Mouse (Mus musculus): ENCODE data around the gene Syt7. TPM values are rescaled to one million over a fixed set of nuclear protein-coding genes. Genes with fewer than 3 reads are reported as not detected.

The Syt7 gene
- polyA plus RNA-seq (2012; rRNA removed) (5.0 and 5.5 TPM in 2 replicates), polyA plus RNA-seq (2014; fragmentation: Nextera tagmentation; extraction: Ambion mirVana) (2.0 and 2.2 TPM in 2 replicates)

DNA sequence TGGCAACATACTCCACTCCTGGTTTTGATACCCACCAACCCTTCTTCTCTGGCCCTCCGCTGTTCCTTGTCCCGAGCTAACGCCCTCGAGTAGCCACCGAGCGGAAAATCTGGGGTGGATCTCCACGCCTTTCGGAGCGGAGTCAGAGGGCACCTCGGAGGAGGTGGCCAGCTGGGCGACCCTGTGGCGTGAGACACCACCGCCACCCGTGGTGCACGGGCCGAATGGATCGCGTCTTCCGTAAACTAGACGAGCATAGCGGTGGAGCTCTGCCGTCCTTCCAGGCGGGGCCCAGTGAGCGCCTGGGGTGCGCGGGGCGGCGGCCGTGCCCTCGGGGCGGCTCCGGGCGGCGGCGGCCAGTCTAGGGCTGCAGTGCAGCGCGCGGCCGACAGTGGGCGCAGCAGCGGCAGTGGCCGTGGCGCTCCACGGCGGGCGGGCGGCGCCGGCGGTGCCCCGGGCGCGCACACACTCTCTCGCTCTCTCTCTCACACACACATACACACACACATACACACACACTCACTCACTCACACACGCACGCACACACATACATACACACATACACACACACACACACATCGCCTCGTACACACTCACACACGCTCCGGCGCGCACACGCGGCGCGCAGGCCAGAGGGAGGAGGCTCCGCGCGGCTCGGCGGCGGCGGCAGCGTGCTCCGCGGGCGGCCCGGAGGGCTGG lies at the start of gene Syt7:
TSS of gene Syt7 (plus strand) at position 476 of the 699 bp plus-strand sequence.
- H3K4me1 ChIP-seq (ENCODE audit: control insufficient read depth, insufficient read depth, low read length) = peaks cover 10% of the 10 kb centered on the region
- ATAC-seq (ENCODE audit: low FRiP score, low read depth) = peak; percentile 88
- H3K4me3 ChIP-seq (replicated peaks; ENCODE audit: low read length) = peak within 1 kb of the TSS; percentile 56
- DNase-seq (ENCODE audit: low spot score) = peak; percentile 84
- H3K9me3 ChIP-seq (ENCODE audit: control insufficient read depth, low read length) = no peaks in the 10 kb centered on the region
- no peaks in the 10 kb centered on the region for H3K36me3 ChIP-seq (ENCODE audit: control insufficient read depth, insufficient read depth, low read length)
- no peak for TF ChIP-seq POLR2A (IDR thresholded peaks at IDR 0.05; ENCODE audit: borderline replicate concordance, extremely low read depth, insufficient read depth, insufficient read length)
- peaks cover 31% of the 10 kb centered on the region for H3K27me3 ChIP-seq (ENCODE audit: control insufficient read depth, insufficient read depth, low read length)
- 0% methylated on average over 57 of the region's 78 CpGs for WGBS
- H3K9ac ChIP-seq (ENCODE audit: low read depth, low read length, severe bottlenecking) = peak within 1 kb of the TSS; percentile 61
- peak within 1 kb of the TSS; percentile 93 for H3K4me2 ChIP-seq (replicated peaks; ENCODE audit: low read depth, low read length, severe bottlenecking)
- H3K27ac ChIP-seq (replicated peaks; ENCODE audit: low read depth, low read length) = no peak within 1 kb of the TSS

DNA sequence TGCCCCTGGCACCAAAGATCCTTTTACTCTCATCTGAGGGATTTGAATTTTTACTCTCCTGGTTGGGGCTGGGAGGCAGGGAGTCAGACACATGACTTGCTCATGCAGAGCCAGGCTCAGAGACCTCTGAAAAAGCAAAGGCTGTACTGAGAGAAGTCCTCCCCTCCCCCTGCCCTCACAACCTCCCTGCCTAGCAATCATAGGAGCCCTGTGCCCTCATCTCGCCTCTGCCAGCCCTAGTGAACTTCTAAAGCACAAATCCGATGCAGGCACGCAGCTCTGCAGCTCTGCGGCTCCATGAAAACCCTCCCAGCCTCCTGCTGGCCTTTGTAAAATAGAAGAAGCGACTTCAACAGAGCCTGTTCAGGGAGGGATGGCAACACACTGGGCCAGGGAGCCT lies 49.6 kb upstream of the Syt7 start:
- peaks cover 7% of the 10 kb centered on the region for H3K4me1 ChIP-seq (ENCODE audit: control insufficient read depth, insufficient read depth, low read length)
- no peak overlapping the region for H3K9ac ChIP-seq (ENCODE audit: low read depth, low read length, severe bottlenecking)
- no peaks in the 10 kb centered on the region for H3K9me3 ChIP-seq (ENCODE audit: control insufficient read depth, low read length)
- no peaks in the 10 kb centered on the region for H3K36me3 ChIP-seq (ENCODE audit: control insufficient read depth, insufficient read depth, low read length)
- H3K27me3 ChIP-seq (ENCODE audit: control insufficient read depth, insufficient read depth, low read length) = no peaks in the 10 kb centered on the region
- H3K27ac ChIP-seq (replicated peaks; ENCODE audit: low read depth, low read length) = no peak overlapping the region
- WGBS = 24% methylated on average over 5 of the region's 5 CpGs
- no peak overlapping the region for H3K4me2 ChIP-seq (replicated peaks; ENCODE audit: low read depth, low read length, severe bottlenecking)
- H3K4me3 ChIP-seq (replicated peaks; ENCODE audit: low read length) = no peak overlapping the region
- TF ChIP-seq POLR2A (IDR thresholded peaks at IDR 0.05; ENCODE audit: borderline replicate concordance, extremely low read depth, insufficient read depth, insufficient read length) = no peak
- no peak for ATAC-seq (ENCODE audit: low FRiP score, low read depth)
- DNase-seq (ENCODE audit: low spot score) = no peak

DNA sequence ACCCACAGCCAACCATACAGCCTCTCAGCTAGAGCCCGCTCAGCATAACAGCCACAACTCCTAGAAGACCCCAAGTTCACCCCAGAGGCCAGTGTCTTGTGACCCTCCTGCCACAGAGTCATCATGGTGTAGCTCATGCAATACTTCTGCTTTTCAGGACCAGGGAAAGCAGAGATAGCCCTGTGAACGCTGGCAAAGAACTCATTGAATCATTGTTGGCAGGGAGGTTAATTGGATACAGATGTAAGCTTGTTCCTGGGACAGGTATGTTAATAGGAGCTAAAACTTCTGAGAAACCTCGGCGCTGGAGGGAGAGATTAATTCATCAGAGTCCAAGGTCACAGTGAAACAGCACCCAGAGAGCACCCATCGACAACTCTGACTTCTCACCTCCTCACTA lies 48.2 kb upstream of the Syt7 start:
- no peak overlapping the region for H3K4me3 ChIP-seq (replicated peaks; ENCODE audit: low read length)
- ATAC-seq (ENCODE audit: low FRiP score, low read depth) (no peak), DNase-seq (ENCODE audit: low spot score) (peak; percentile 68)
- no peak overlapping the region for H3K9ac ChIP-seq (ENCODE audit: low read depth, low read length, severe bottlenecking)
- no peaks in the 10 kb centered on the region for H3K36me3 ChIP-seq (ENCODE audit: control insufficient read depth, insufficient read depth, low read length)
- peaks cover 7% of the 10 kb centered on the region for H3K4me1 ChIP-seq (ENCODE audit: control insufficient read depth, insufficient read depth, low read length)
- WGBS = 24% methylated on average over 5 of the region's 5 CpGs
- TF ChIP-seq POLR2A (IDR thresholded peaks at IDR 0.05; ENCODE audit: borderline replicate concordance, extremely low read depth, insufficient read depth, insufficient read length) = no peak
- H3K9me3 ChIP-seq (ENCODE audit: control insufficient read depth, low read length) = no peaks in the 10 kb centered on the region
- no peak overlapping the region for H3K4me2 ChIP-seq (replicated peaks; ENCODE audit: low read depth, low read length, severe bottlenecking)
- H3K27me3 ChIP-seq (ENCODE audit: control insufficient read depth, insufficient read depth, low read length) = no peaks in the 10 kb centered on the region
- H3K27ac ChIP-seq (replicated peaks; ENCODE audit: low read depth, low read length) = no peak overlapping the region

DNA sequence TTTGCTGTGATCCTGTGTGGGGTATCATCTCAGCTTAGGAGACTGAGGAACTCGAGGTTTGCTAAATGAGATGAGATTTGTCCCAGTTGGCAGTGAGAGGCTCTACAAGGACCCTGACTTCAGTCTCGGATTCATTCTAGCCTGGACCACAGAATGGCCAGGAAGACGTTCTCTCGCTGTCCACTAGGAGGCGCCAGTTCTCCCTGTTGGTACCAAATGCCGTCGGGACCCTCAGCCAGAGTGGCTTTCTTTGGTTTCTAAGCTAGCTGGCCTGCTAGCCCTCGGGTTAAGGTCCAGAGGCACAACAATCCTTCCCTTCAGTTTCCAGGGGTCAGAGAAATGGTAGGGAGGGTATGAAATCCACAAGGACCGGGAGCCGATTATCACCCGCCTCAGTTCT lies 47.7 kb upstream of the Syt7 start:
- Histone ChIP-seq H3K9me3 (ENCODE audit: control insufficient read depth, low read length) (no peaks in the 10 kb centered on the region), H3K4me3 (replicated peaks; ENCODE audit: low read length) (no peak overlapping the region), H3K4me2 (replicated peaks; ENCODE audit: low read depth, low read length, severe bottlenecking) (no peak overlapping the region), H3K4me1 (ENCODE audit: control insufficient read depth, insufficient read depth, low read length) (peaks cover 7% of the 10 kb centered on the region), H3K27me3 (ENCODE audit: control insufficient read depth, insufficient read depth, low read length) (no peaks in the 10 kb centered on the region), H3K27ac (replicated peaks; ENCODE audit: low read depth, low read length) (no peak overlapping the region), H3K36me3 (ENCODE audit: control insufficient read depth, insufficient read depth, low read length) (no peaks in the 10 kb centered on the region), H3K9ac (ENCODE audit: low read depth, low read length, severe bottlenecking) (no peak overlapping the region)
- TF ChIP-seq POLR2A (IDR thresholded peaks at IDR 0.05; ENCODE audit: borderline replicate concordance, extremely low read depth, insufficient read depth, insufficient read length) = no peak
- 17% methylated on average over 11 of the region's 11 CpGs for WGBS
- ATAC-seq (ENCODE audit: low FRiP score, low read depth) (no peak), DNase-seq (ENCODE audit: low spot score) (peak; percentile 32)

DNA sequence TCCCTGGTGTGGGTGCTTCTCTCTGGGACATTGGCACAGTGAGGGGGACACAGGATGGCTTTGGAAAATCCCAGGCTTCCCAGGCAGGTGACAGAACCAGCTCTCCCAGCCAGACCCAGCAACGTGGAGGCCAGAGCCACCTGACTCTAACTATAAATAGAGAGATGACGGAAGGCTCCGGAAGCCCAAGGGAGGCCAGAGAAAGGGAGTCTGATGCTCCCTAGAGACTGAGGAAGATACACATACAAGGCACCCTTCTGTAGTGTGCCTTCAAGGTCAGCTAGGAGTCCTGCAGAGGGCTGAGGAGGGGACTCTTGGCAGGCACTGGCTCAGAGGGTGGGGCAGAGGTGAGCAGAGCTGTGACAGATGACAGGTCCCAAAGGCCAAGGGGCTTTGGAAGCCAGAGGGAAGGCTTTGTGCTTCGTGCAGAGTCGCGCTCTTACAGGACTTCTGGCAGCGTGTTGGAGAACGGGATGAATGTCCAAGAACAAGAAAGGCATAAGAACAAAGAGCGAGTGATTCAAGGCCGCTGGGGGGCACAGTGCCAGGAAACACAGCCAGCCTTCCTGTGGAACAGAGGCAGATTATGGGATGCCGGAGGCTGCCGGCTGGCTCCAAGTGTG lies 47.0 kb upstream of the Syt7 start:
- H3K27me3 ChIP-seq (ENCODE audit: control insufficient read depth, insufficient read depth, low read length) = no peaks in the 10 kb centered on the region
- WGBS = 52% methylated on average over 12 of the region's 12 CpGs

More for the DNA sequence above, 47.0 kb upstream of the Syt7 start:
- no peak overlapping the region for H3K4me3 ChIP-seq (replicated peaks; ENCODE audit: low read length)
- no peak overlapping the region for H3K27ac ChIP-seq (replicated peaks; ENCODE audit: low read depth, low read length)
- DNase-seq (ENCODE audit: low spot score) (peak; percentile 63), ATAC-seq (ENCODE audit: low FRiP score, low read depth) (no peak)
- H3K36me3 ChIP-seq (ENCODE audit: control insufficient read depth, insufficient read depth, low read length) = no peaks in the 10 kb centered on the region
- no peak overlapping the region for H3K9ac ChIP-seq (ENCODE audit: low read depth, low read length, severe bottlenecking)
- H3K9me3 ChIP-seq (ENCODE audit: control insufficient read depth, low read length) = no peaks in the 10 kb centered on the region
- no peak overlapping the region for H3K4me2 ChIP-seq (replicated peaks; ENCODE audit: low read depth, low read length, severe bottlenecking)
- no peak for TF ChIP-seq POLR2A (IDR thresholded peaks at IDR 0.05; ENCODE audit: borderline replicate concordance, extremely low read depth, insufficient read depth, insufficient read length)
- H3K4me1 ChIP-seq (ENCODE audit: control insufficient read depth, insufficient read depth, low read length) = peaks cover 7% of the 10 kb centered on the region

All from limb, embryonic 14.5 days (tissue).